Mouse (Mus musculus): ENCODE results near the gene Zkscan6.

The Zkscan6 gene

GRCm38 (mm10) chr11:65806909-65807504, at the start of gene Zkscan6:
Zkscan6 (plus strand) TSS chr11:65807175.
- DNase-seq = peak; percentile 86

- DNase-seq = no peak
These were observed 47.6 kb upstream of the Zkscan6 start for GRCm38 (mm10) chr11:65759350-65759749.

- no peak for DNase-seq
These were observed 46.1 kb upstream of the Zkscan6 start for GRCm38 (mm10) chr11:65760912-65761311.

- no peak for DNase-seq
These were observed 38.5 kb upstream of the Zkscan6 start for GRCm38 (mm10) chr11:65768445-65768844.

- no peak for DNase-seq
These were observed 37.0 kb upstream of the Zkscan6 start for GRCm38 (mm10) chr11:65769990-65770389.

GRCm38 (mm10) chr11:65771546-65771945, 35.4 kb upstream of the Zkscan6 start:
- no peak for DNase-seq

- DNase-seq = no peak
These were observed 33.4 kb upstream of the Zkscan6 start for GRCm38 (mm10) chr11:65773535-65773934.

- DNase-seq = no peak
These were observed 32.9 kb upstream of the Zkscan6 start for GRCm38 (mm10) chr11:65773946-65774656.

- no peak for DNase-seq
These were observed 29.9 kb upstream of the Zkscan6 start for GRCm38 (mm10) chr11:65776906-65777611.

GRCm38 (mm10) chr11:65777810-65778209, 29.2 kb upstream of the Zkscan6 start:
- no peak for DNase-seq

GRCm38 (mm10) chr11:65779066-65779465, 27.9 kb upstream of the Zkscan6 start:
- DNase-seq = no peak

- DNase-seq = no peak
These were observed 27.4 kb upstream of the Zkscan6 start for GRCm38 (mm10) chr11:65779578-65779977.

- no peak for DNase-seq
These were observed 25.4 kb upstream of the Zkscan6 start for GRCm38 (mm10) chr11:65781596-65781995.

GRCm38 (mm10) chr11:65786160-65786559, 20.8 kb upstream of the Zkscan6 start:
- no peak for DNase-seq

GRCm38 (mm10) chr11:65787421-65788151, 19.4 kb upstream of the Zkscan6 start:
- no peak for DNase-seq

GRCm38 (mm10) chr11:65788154-65788553, 18.8 kb upstream of the Zkscan6 start, which contains the start of gene Map2k4:
Map2k4 (minus strand) TSS chr11:65788297.
- DNase-seq = peak; percentile 94

GRCm38 (mm10) chr11:65794428-65795219, 12.4 kb upstream of the Zkscan6 start:
- DNase-seq = no peak

GRCm38 (mm10) chr11:65795896-65796295, 11.1 kb upstream of the Zkscan6 start:
- DNase-seq = no peak

- no peak for DNase-seq
These were observed 5.1 kb upstream of the Zkscan6 start for GRCm38 (mm10) chr11:65801899-65802298.

- no peak for DNase-seq
These were observed 562 bp upstream of the Zkscan6 start for GRCm38 (mm10) chr11:65806321-65806904.

- DNase-seq = no peak
These were observed 626 bp downstream of the Zkscan6 start for GRCm38 (mm10) chr11:65807601-65808000.

GRCm38 (mm10) chr11:65812088-65812487, 5.1 kb downstream of the Zkscan6 start:
- DNase-seq = no peak

Measured in kidney, adult 18-20 months (tissue).